Comparison of ENCODE assay signal across 8 mouse cellular contexts in the genomic region with DNA sequence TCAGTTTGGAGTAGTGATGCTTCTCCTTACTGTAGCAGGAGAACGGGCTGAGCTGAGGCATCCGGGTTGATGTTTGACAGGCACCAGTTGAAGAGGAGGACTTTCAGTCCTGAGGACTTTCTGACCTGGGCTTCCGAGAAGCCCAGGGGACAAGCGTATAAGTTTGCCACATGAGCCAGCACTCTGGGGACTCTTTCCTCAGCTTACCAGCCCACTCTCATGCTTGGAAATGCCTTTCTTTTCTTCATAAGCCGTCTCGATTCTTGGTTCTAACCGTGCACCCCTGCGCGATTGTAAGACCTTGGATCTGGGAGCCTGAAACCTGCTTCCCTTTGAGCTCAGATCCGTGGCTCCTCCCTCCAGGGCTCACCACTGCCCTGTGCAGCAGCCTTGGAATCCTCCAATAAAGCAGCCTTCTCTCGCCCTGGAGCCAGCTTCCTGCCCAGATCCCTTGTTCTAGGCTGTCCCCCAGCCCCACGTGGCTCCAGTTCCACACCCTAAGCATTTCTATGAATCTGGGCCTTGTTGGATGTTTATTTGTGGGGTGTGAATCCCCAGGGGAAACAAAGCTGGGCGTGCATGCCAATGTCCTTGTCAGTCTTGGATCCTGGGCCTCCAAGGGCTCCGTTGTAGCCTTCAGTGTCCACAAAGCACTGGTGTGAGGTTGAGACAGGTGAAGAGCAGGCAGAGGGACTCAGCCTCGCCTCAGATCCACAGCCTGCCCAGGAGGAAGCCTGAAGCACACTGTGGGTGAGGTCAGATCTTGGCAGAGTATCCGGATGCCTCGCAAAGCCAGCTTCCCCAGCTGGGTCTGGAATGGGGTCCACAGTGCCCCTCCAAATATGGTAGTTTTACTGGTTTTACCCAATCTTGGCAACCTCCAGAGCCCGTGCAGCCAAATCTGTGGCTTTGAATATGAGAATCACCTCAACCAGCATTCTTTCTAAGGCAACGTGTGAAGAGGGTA.
DNase-seq lines count a peak whose midpoint lies in the region; ATAC-seq and TF ChIP-seq lines count a peak whose summit lies in the region.

No protein-coding gene starts in this region.

- TF ChIP-seq CTCF in lung, postnatal 0 days (IDR thresholded peaks at IDR 0.05), result no peak

- 0 out of 2 replicates have a peak overlapping the region, but pooled peaks have one; percentile 8 for H3K4me3 ChIP-seq in heart, embryonic 11.5 days (ENCODE audit: low read depth, low read length)
- H3K4me3 ChIP-seq in kidney, embryonic 14.5 days (ENCODE audit: low read length), result no peak overlapping the region
- H3K4me3 ChIP-seq in lung, postnatal 0 days (ENCODE audit: low read depth, low read length), result no peak overlapping the region

- peak overlapping the region; percentile 45 for H3K4me2 ChIP-seq in heart, embryonic 11.5 days
- H3K4me2 ChIP-seq in kidney, embryonic 14.5 days (replicated peaks; ENCODE audit: low read depth, low read length), result no peak overlapping the region
- H3K4me2 ChIP-seq in lung, postnatal 0 days (replicated peaks; ENCODE audit: low read depth, low read length), result peak overlapping the region; percentile 25; the same call in 1 of the 2 replicates

- peak overlapping the region; percentile 0 for H3K9ac ChIP-seq in heart, embryonic 11.5 days (ENCODE audit: low read depth, low read length)
- no peak overlapping the region for H3K9ac ChIP-seq in kidney, embryonic 14.5 days (ENCODE audit: low read depth, low read length)
- H3K9ac ChIP-seq in lung, postnatal 0 days (replicated peaks; ENCODE audit: low read depth), result no peak overlapping the region

- H3K9me3 ChIP-seq in heart, embryonic 11.5 days (replicated peaks; ENCODE audit: control insufficient read depth, low read length), result no peaks in the 10 kb centered on the region
- H3K9me3 ChIP-seq in kidney, embryonic 14.5 days (ENCODE audit: control insufficient read depth, low read length), result no peaks in the 10 kb centered on the region
- H3K9me3 ChIP-seq in lung, postnatal 0 days (ENCODE audit: low read length), result no peaks in the 10 kb centered on the region

- no peak; the same call in 1 of the 2 replicates for TF ChIP-seq EP300 in lung, postnatal 0 days (IDR thresholded peaks at IDR 0.05)

- no peaks in the 10 kb centered on the region for H3K36me3 ChIP-seq in heart, embryonic 11.5 days (ENCODE audit: control insufficient read depth, insufficient read depth, low read length)
- no peaks in the 10 kb centered on the region for H3K36me3 ChIP-seq in kidney, embryonic 14.5 days (ENCODE audit: control insufficient read depth, insufficient read depth, low read length)
- no peaks in the 10 kb centered on the region for H3K36me3 ChIP-seq in lung, postnatal 0 days (ENCODE audit: insufficient read depth, low read length)

- H3K27ac ChIP-seq in heart, embryonic 11.5 days (ENCODE audit: low read depth, low read length), result peak overlapping the region; percentile 76
- peak overlapping the region; percentile 71; the same call in 1 of the 2 replicates for H3K27ac ChIP-seq in kidney, embryonic 14.5 days (ENCODE audit: low read depth, low read length)
- peak overlapping the region; percentile 89 for H3K27ac ChIP-seq in lung, postnatal 0 days (ENCODE audit: low read length)

- H3K27me3 ChIP-seq in heart, embryonic 11.5 days (ENCODE audit: control insufficient read depth, insufficient read depth, low read length), result no peaks in the 10 kb centered on the region
- H3K27me3 ChIP-seq in kidney, embryonic 14.5 days (ENCODE audit: control insufficient read depth, insufficient read depth, low read length), result no peaks in the 10 kb centered on the region
- H3K27me3 ChIP-seq in lung, postnatal 0 days (replicated peaks; ENCODE audit: insufficient read depth, low read length), result no peaks in the 10 kb centered on the region

- peak; percentile 77 to 93 for DNase-seq in adrenal gland, adult (ENCODE audit: inconsistent age in 2 of 2, low spot score in 1 of 2)
- DNase-seq in adrenal gland, postnatal 4 days (ENCODE audit: low spot score in 2 of 2), result no peak
- peak; percentile 53 for DNase-seq in R1 (ENCODE audit: low read depth, low spot score)
- peak; percentile 82 for DNase-seq in lung, postnatal 0 days (ENCODE audit: low spot score)
- no peak for DNase-seq in right cerebral cortex, postnatal 4 days

- ATAC-seq in heart, embryonic 11.5 days (replicated peaks; ENCODE audit: insufficient number of reproducible peaks, low FRiP score, low TSS enrichment), result peak; percentile 40; the same call in 1 of the 2 replicates
- peak; percentile 39; the same call in 1 of the 2 replicates for ATAC-seq in kidney, embryonic 14.5 days (ENCODE audit: low FRiP score, low TSS enrichment)
- peak; percentile 68 for ATAC-seq in lung, postnatal 0 days
- no peak for ATAC-seq in erythroid progenitor cell, adult 5-6 weeks (replicated peaks; ENCODE audit: low FRiP score, poor library complexity, severe bottlenecking)

- H3K4me1 ChIP-seq in heart, embryonic 11.5 days (ENCODE audit: control insufficient read depth, insufficient read depth, low read length), result peaks cover 32% of the 10 kb centered on the region
- H3K4me1 ChIP-seq in kidney, embryonic 14.5 days (ENCODE audit: control insufficient read depth, insufficient read depth, low read length), result peaks cover 21% of the 10 kb centered on the region
- peaks cover 28% of the 10 kb centered on the region for H3K4me1 ChIP-seq in lung, postnatal 0 days (ENCODE audit: insufficient read depth, low read depth, low read length)

- 32% methylated on average over 19 of the region's 19 CpGs for WGBS in heart, embryonic 11.5 days (ENCODE audit: insufficient replicate concordance)
- WGBS in kidney, embryonic 14.5 days, result 49% methylated on average over 19 of the region's 19 CpGs
- WGBS in lung, postnatal 0 days, result 14% methylated on average over 19 of the region's 19 CpGs

Comparison
In these comparisons a context has a peak if more than half of its experiments do, and no peak if none do; other contexts are left out.
1. DNase-seq: peak in adrenal gland, adult (2 of 2), R1 (single experiment) and lung, postnatal 0 days (single experiment); none in adrenal gland, postnatal 4 days (0 of 2) and right cerebral cortex, postnatal 4 days (single experiment).
2. Peak in every context shown above with its lines, with median percentiles within 50 percentile points of each other: H3K27ac ChIP-seq.